Mouse (Mus musculus) gastrocnemius, postnatal 14 days (tissue): ENCODE results near the gene Cdh23. TPM values are rescaled to one million over a fixed set of nuclear protein-coding genes. Genes with fewer than 3 reads are reported as not detected.
A peak's percentile ranks its signal among the peaks of the same experiment; 100 is the strongest.

Experiments used
- DNase-seq: peaks from one replicate; pipeline ENCODE4 v3.0.0; 2021; ENCODE audit warnings: mixed read lengths
- intact Hi-C: fragments of 180-260 bp; cut with DNase I; formaldehyde crosslinking; loops from one replicate; pipeline ENCODE4 v1.15.1; 2025; ENCODE audit warnings: low total_unique reads
- total RNA-seq, 2 experiments: library from RNA; stranded (reverse); gene quantifications; 2 replicates each; pipeline ENCODE4 v1.2.3; 2021

The Cdh23 gene
- total RNA-seq, 2 experiments from 2014 or later = 2.4 to 4.4 TPM

- DNase-seq = no peak
- intact Hi-C loops = no loop called here
These were observed 103.3 kb downstream of the Cdh23 start for GRCm38 (mm10) chr10:60592881-60593575.

- intact Hi-C loops = no loop called here
- no peak for DNase-seq
These were observed 105.0 kb downstream of the Cdh23 start for GRCm38 (mm10) chr10:60591281-60591680.

GRCm38 (mm10) chr10:60590241-60590640 lies 106.0 kb downstream of the Cdh23 start:
- DNase-seq = no peak
- intact Hi-C loops = no loop called here

GRCm38 (mm10) chr10:60585691-60586090 lies 110.6 kb downstream of the Cdh23 start:
- intact Hi-C loops = no loop called here
- no peak for DNase-seq

- no peak for DNase-seq
- intact Hi-C loops = no loop called here
These were observed 113.3 kb downstream of the Cdh23 start for GRCm38 (mm10) chr10:60582956-60583355.

- intact Hi-C loops = no loop called here
- no peak for DNase-seq
These were observed 115.6 kb downstream of the Cdh23 start for GRCm38 (mm10) chr10:60580666-60581065.

GRCm38 (mm10) chr10:60578738-60579538 lies 117.4 kb downstream of the Cdh23 start:
- intact Hi-C loops = no loop called here
- DNase-seq = no peak

GRCm38 (mm10) chr10:60577920-60578737 lies 118.2 kb downstream of the Cdh23 start:
- intact Hi-C loops = no loop called here
- DNase-seq = no peak

- intact Hi-C loops = no loop called here
- peak; percentile 61 for DNase-seq
These were observed 119.0 kb downstream of the Cdh23 start for GRCm38 (mm10) chr10:60577125-60577919.

GRCm38 (mm10) chr10:60574851-60575250 lies 121.4 kb downstream of the Cdh23 start:
- DNase-seq = no peak
- intact Hi-C loops = no loop called here

- DNase-seq = no peak
- intact Hi-C loops = no loop called here
These were observed 124.8 kb downstream of the Cdh23 start for GRCm38 (mm10) chr10:60571491-60571890.

GRCm38 (mm10) chr10:60566369-60567037 lies 129.8 kb downstream of the Cdh23 start:
- no peak for DNase-seq

GRCm38 (mm10) chr10:60564136-60564535 lies 132.2 kb downstream of the Cdh23 start:
- DNase-seq = no peak
- intact Hi-C loops = no loop called here

More at GRCm38 (mm10) chr10:60566369-60567037, 129.8 kb downstream of the Cdh23 start:
- intact Hi-C loops = no loop called here

- intact Hi-C loops = no loop called here
- DNase-seq = no peak
These were observed 133.3 kb downstream of the Cdh23 start for GRCm38 (mm10) chr10:60562946-60563345.

- no peak for DNase-seq
- intact Hi-C loops = no loop called here
These were observed 137.8 kb downstream of the Cdh23 start for GRCm38 (mm10) chr10:60558491-60558927.

- DNase-seq = no peak
- intact Hi-C loops = no loop called here
These were observed 143.2 kb downstream of the Cdh23 start for GRCm38 (mm10) chr10:60552951-60553635.

- intact Hi-C loops = no loop called here
- no peak for DNase-seq
These were observed 157.0 kb downstream of the Cdh23 start for GRCm38 (mm10) chr10:60539164-60539914.
